Mouse (Mus musculus): ENCODE data around the gene Msh4. TPM values are rescaled to one million over a fixed set of nuclear protein-coding genes. Genes with fewer than 3 reads are reported as not detected.

The Msh4 gene
- polyA plus RNA-seq, 1 experiment: not detected

DNA sequence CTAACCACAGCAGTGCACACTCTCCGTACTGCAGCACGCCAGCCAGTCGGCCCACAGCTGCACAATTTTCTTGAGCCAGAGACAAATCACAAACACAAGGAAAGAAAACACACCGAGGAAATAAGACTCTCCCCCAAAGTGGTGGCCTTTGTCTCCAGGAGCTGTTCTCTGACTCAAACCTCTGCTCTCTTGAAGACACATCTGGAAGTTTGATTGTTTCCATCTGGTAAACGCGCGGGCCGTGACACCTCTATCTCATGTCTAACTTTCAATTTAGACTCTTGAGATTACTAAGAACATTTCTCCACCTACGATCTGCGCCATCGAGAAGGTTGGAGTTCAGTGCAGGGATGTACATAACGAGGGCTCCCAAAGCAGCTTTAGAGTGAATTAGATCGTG is 97.5 kb downstream of the Msh4 start:
- no peaks in the 10 kb centered on the region for H3K9me3 ChIP-seq (ENCODE audit: control insufficient read depth, low read length)
- no peak for TF ChIP-seq TAL1 (IDR thresholded peaks at IDR 0.05; ENCODE audit: low read length)
- no peak for TF ChIP-seq GATA1 (IDR thresholded peaks at IDR 0.05; ENCODE audit: low read length)
- no peak overlapping the region for H3K4me3 ChIP-seq (replicated peaks)
- H3K4me1 ChIP-seq (ENCODE audit: control insufficient read depth): peaks cover 67% of the 10 kb centered on the region
- no peaks in the 10 kb centered on the region; the same call in 1 of the 2 replicates for H3K27me3 ChIP-seq (ENCODE audit: control insufficient read depth)
- H3K36me3 ChIP-seq (ENCODE audit: control insufficient read depth): peaks cover 3% of the 10 kb centered on the region; the same call in 1 of the 2 replicates

DNA sequence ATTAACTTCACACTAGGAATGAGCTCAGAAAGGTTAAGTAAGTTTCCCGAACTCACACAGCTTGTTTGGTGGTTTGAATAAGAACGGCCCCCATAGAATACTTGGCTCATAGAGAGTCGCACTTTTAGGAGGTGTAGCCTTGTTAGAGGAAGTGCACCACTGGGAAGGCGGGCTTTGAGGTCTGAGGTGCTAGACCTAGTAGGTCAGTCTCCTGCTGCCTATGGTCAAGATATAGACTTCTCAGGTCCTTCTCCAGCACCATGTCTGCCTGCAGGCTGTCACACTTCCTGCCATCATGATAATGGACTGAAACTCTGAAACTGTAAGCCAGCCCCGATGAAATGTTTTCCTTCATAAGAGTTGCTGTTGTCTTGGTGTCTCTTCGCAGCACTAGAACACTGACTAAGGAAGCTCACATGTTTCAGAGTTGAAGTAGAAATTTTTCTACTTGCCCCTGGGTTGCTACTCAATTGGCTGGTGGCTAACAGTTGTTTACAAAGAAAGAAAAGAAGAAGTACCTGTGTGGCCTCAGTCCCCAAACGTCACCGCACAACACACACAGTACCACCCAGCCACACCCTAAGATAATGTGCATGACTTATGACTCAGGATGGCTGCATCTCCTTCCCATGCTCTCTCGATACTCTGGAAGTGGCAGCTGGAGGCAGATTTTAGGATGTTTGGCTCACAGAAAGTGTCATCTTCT is 98.3 kb downstream of the Msh4 start:
- no peak; the same call in 1 of the 2 replicates for TF ChIP-seq GATA1 (IDR thresholded peaks at IDR 0.05; ENCODE audit: low read length)
- TF ChIP-seq TAL1 (IDR thresholded peaks at IDR 0.05; ENCODE audit: low read length): no peak
- Histone ChIP-seq H3K4me1 (ENCODE audit: control insufficient read depth) (peaks cover 75% of the 10 kb centered on the region), H3K9me3 (ENCODE audit: control insufficient read depth, low read length) (no peaks in the 10 kb centered on the region), H3K36me3 (ENCODE audit: control insufficient read depth) (peaks cover 3% of the 10 kb centered on the region; the same call in 1 of the 2 replicates), H3K4me3 (replicated peaks) (peak overlapping the region; percentile 21), H3K27me3 (ENCODE audit: control insufficient read depth) (no peaks in the 10 kb centered on the region; the same call in 1 of the 2 replicates)

Other genes starting within 250 kb of the Msh4 start
- 0.09 and 0.17 TPM in 2 replicates for gene St6galnac3, start 181.0 kb downstream of the Msh4 start, polyA plus RNA-seq (2012)
- not detected in 2 replicates for gene Asb17, start 61.9 kb downstream of the Msh4 start, polyA plus RNA-seq (2012)
- 0.82 and 1.2 TPM in 2 replicates for gene Rabggtb, start 6.9 kb upstream of the Msh4 start, polyA plus RNA-seq (2012)
- 0.07 and 0.27 TPM in 2 replicates for gene Acadm, start 38.5 kb upstream of the Msh4 start, polyA plus RNA-seq (2012)
- 0.01 TPM in 1 of 2 replicates, not detected in the other for gene Slc44a5, start 67.3 kb upstream of the Msh4 start, polyA plus RNA-seq (2012)

All from erythroblast, embryonic 14.5 days (primary cell).